Mouse (Mus musculus) CH12.LX (cell line): ENCODE data around the gene Emd. TPM values are rescaled to one million over a fixed set of nuclear protein-coding genes. Genes with fewer than 3 reads are reported as not detected.

Source experiments
- DNase-seq: peaks from one replicate; pipeline ENCODE4 v3.0.0-alpha.2; 2013; ENCODE audit errors: extremely low read depth
- H3K27ac ChIP-seq: 2 replicates; pipeline ENCODE4 v1.5.1; 2012; ENCODE audit warnings: low read depth, mild to moderate bottlenecking, control low read depth, moderate library complexity; ENCODE audit not compliant: insufficient read depth
- H3K27me3 ChIP-seq: replicated peaks from 2 replicates; pipeline ENCODE3; 2012; ENCODE audit warnings: inconsistent platforms
- H3K36me3 ChIP-seq, 2 experiments: replicated peaks in 1 of 2; 2 replicates each; pipeline versions ENCODE3 to v1.6.1; 2012; ENCODE audit warnings: inconsistent platforms in 1 of 2, low read length in 1 of 2, mild to moderate bottlenecking in 1 of 2, mixed read lengths in 1 of 2, moderate library complexity in 1 of 2; ENCODE audit not compliant: control insufficient read depth in 1 of 2, insufficient read depth in 1 of 2
- H3K4me1 ChIP-seq, 2 experiments: 2 replicates each; pipeline ENCODE4 v1.6.1; 2012; ENCODE audit warnings: inconsistent platforms in 1 of 2, moderate library complexity in 1 of 2; ENCODE audit not compliant: insufficient read depth in 2 of 2, control insufficient read depth in 1 of 2
- H3K4me2 ChIP-seq: 2 replicates; pipeline ENCODE4 v1.6.1; 2012; ENCODE audit warnings: low read depth, mild to moderate bottlenecking, control low read depth; ENCODE audit not compliant: poor library complexity, insufficient read depth, severe bottlenecking
- H3K4me3 ChIP-seq, 3 experiments: fragments of 150-350 bp in 1 of 3; sonication (generic) in 1 of 3; replicated peaks in 1 of 3; 2 replicates each; pipeline versions ENCODE3 to v1.5.1; 2011 to 2012; ENCODE audit warnings: low read depth in 2 of 3, low read length in 2 of 3, mild to moderate bottlenecking in 2 of 3, moderate library complexity in 2 of 3, control low read depth in 1 of 3, improper control_type of control experiment in 1 of 3, inconsistent platforms in 1 of 3, mixed read lengths in 1 of 3; ENCODE audit not compliant: poor library complexity in 1 of 3
- H3K79me2 ChIP-seq: replicated peaks from 2 replicates; pipeline ENCODE4 v1.6.1; 2012; ENCODE audit warnings: mild to moderate bottlenecking, moderate library complexity; ENCODE audit not compliant: control insufficient read depth, poor library complexity, insufficient read depth, severe bottlenecking; ENCODE audit errors: extremely low read depth
- H3K9ac ChIP-seq: 2 replicates; pipeline ENCODE4 v1.6.1; 2012; ENCODE audit warnings: low read depth, mild to moderate bottlenecking, control low read depth, moderate library complexity; ENCODE audit not compliant: insufficient read depth
- H3K9me3 ChIP-seq: replicated peaks from 2 replicates; pipeline ENCODE3; 2012; ENCODE audit warnings: low read length, inconsistent platforms, mixed read lengths
- BHLHE40 ChIP-seq: IDR thresholded peaks from 2 replicates; pipeline ENCODE4 v1.6.1; 2011; ENCODE audit warnings: mild to moderate bottlenecking, low read depth, low read length, improper control_type of control experiment
- CHD1 ChIP-seq: IDR thresholded peaks from 2 replicates; pipeline ENCODE4 v1.6.1; 2012; ENCODE audit warnings: low read depth, low read length, improper control_type of control experiment, inconsistent platforms
- CHD2 ChIP-seq: IDR thresholded peaks from 2 replicates; pipeline ENCODE4 v1.6.1; 2011; ENCODE audit warnings: low read length, improper control_type of control experiment
- E2F4 ChIP-seq: IDR thresholded peaks from 2 replicates; pipeline ENCODE4 v1.6.1; 2011; ENCODE audit warnings: low read depth, low read length, improper control_type of control experiment; ENCODE audit not compliant: insufficient replicate concordance
- ELF1 ChIP-seq: IDR thresholded peaks from 2 replicates; pipeline ENCODE4 v1.6.1; 2014; ENCODE audit warnings: low read depth, mild to moderate bottlenecking, inconsistent platforms, low read length, improper control_type of control experiment
- ETS1 ChIP-seq: conservative IDR thresholded peaks from 2 replicates; pipeline ENCODE4 v1.6.1; 2012; ENCODE audit warnings: low read depth, mild to moderate bottlenecking, inconsistent platforms, low read length, improper control_type of control experiment, moderate library complexity
- GABPA ChIP-seq: IDR thresholded peaks from 2 replicates; pipeline ENCODE4 v1.6.1; 2012; ENCODE audit warnings: low read depth, low read length, improper control_type of control experiment, inconsistent platforms; ENCODE audit not compliant: insufficient replicate concordance
- HCFC1 ChIP-seq: IDR thresholded peaks from 2 replicates; pipeline ENCODE4 v1.6.1; 2012; ENCODE audit warnings: low read depth, mild to moderate bottlenecking, inconsistent platforms, low read length, improper control_type of control experiment
- IRF4 ChIP-seq: IDR thresholded peaks from 2 replicates; pipeline ENCODE4 v1.6.1; 2014; ENCODE audit warnings: low read depth, mild to moderate bottlenecking, inconsistent platforms, low read length, improper control_type of control experiment
- JUN ChIP-seq: IDR thresholded peaks from 2 replicates; pipeline ENCODE4 v1.6.1; 2011; ENCODE audit warnings: low read depth, mild to moderate bottlenecking, low read length, improper control_type of control experiment, moderate library complexity; ENCODE audit not compliant: insufficient read depth
- JUND ChIP-seq: conservative IDR thresholded peaks from 2 replicates; pipeline ENCODE4 v1.6.1; 2011; ENCODE audit warnings: low read depth, low read length, improper control_type of control experiment
- KAT2A ChIP-seq: IDR thresholded peaks from 2 replicates; pipeline ENCODE4 v1.6.1; 2012; ENCODE audit warnings: low read length, improper control_type of control experiment, inconsistent platforms; ENCODE audit not compliant: insufficient replicate concordance
- MAFK ChIP-seq: IDR thresholded peaks from 2 replicates; pipeline ENCODE4 v1.6.1; 2011; ENCODE audit warnings: low read length, improper control_type of control experiment; ENCODE audit not compliant: insufficient replicate concordance
- MAX ChIP-seq: IDR thresholded peaks from 2 replicates; pipeline ENCODE4 v1.6.1; 2011; ENCODE audit warnings: low read length, improper control_type of control experiment
- MEF2A ChIP-seq: IDR thresholded peaks from 2 replicates; pipeline ENCODE4 v1.6.1; 2014; ENCODE audit warnings: low read depth, mild to moderate bottlenecking, inconsistent platforms, low read length, improper control_type of control experiment, borderline replicate concordance
- MXI1 ChIP-seq: IDR thresholded peaks from 2 replicates; pipeline ENCODE4 v1.6.1; 2011; ENCODE audit warnings: mild to moderate bottlenecking, low read depth, low read length, improper control_type of control experiment
- MYC ChIP-seq: IDR thresholded peaks from 2 replicates; pipeline ENCODE4 v1.6.1; 2011; ENCODE audit warnings: low read depth, mild to moderate bottlenecking, improper control_type of control experiment, low read length
- NELFE ChIP-seq: IDR thresholded peaks from 2 replicates; pipeline ENCODE4 v1.6.1; 2011; ENCODE audit warnings: low read depth, low read length, improper control_type of control experiment
- NRF1 ChIP-seq: IDR thresholded peaks from 2 replicates; pipeline ENCODE4 v1.6.1; 2014; ENCODE audit warnings: low read depth, mild to moderate bottlenecking, inconsistent platforms, low read length, improper control_type of control experiment, moderate library complexity
- PAX5 ChIP-seq: IDR thresholded peaks from 2 replicates; pipeline ENCODE4 v1.6.1; 2012; ENCODE audit warnings: low read length, inconsistent platforms, mixed read lengths
- POLR2A ChIP-seq: IDR thresholded peaks from 2 replicates; pipeline ENCODE4 v1.6.1; 2011; ENCODE audit warnings: low read depth, mild to moderate bottlenecking, improper control_type of control experiment, low read length
- POLR2AphosphoS2 ChIP-seq: IDR thresholded peaks from 2 replicates; pipeline ENCODE4 v1.6.1; 2011; ENCODE audit warnings: low read depth, low read length, improper control_type of control experiment
- RAD21 ChIP-seq: IDR thresholded peaks from 2 replicates; pipeline ENCODE4 v1.6.1; 2011; ENCODE audit warnings: low read depth, mild to moderate bottlenecking, low read length, improper control_type of control experiment, moderate library complexity
- SIN3A ChIP-seq: IDR thresholded peaks from 2 replicates; pipeline ENCODE4 v1.6.1; 2012; ENCODE audit warnings: low read length, improper control_type of control experiment, inconsistent platforms
- SMC3 ChIP-seq: IDR thresholded peaks from 2 replicates; pipeline ENCODE4 v1.6.1; 2011; ENCODE audit warnings: low read depth, low read length, improper control_type of control experiment
- TBP ChIP-seq: conservative IDR thresholded peaks from 2 replicates; pipeline ENCODE4 v1.6.1; 2011; ENCODE audit warnings: low read depth, low read length, improper control_type of control experiment
- TCF12 ChIP-seq: IDR thresholded peaks from 2 replicates; pipeline ENCODE4 v1.6.1; 2014; ENCODE audit warnings: low read depth, mild to moderate bottlenecking, inconsistent platforms, low read length, improper control_type of control experiment
- USF1 ChIP-seq: IDR thresholded peaks from 2 replicates; pipeline ENCODE4 v1.6.1; 2014; ENCODE audit warnings: low read depth, mild to moderate bottlenecking, inconsistent platforms, low read length, improper control_type of control experiment
- USF2 ChIP-seq: conservative IDR thresholded peaks from 2 replicates; pipeline ENCODE4 v1.6.1; 2011; ENCODE audit warnings: low read depth, low read length, improper control_type of control experiment
- ZC3H11A ChIP-seq: IDR thresholded peaks from 2 replicates; pipeline ENCODE4 v1.6.1; 2012; ENCODE audit warnings: low read depth, mild to moderate bottlenecking, inconsistent platforms, low read length, improper control_type of control experiment
- ZKSCAN1 ChIP-seq: IDR thresholded peaks from 2 replicates; pipeline ENCODE4 v1.6.1; 2012; ENCODE audit warnings: low read depth, inconsistent platforms, low read length, improper control_type of control experiment, borderline replicate concordance
- ZMIZ1 ChIP-seq: IDR thresholded peaks from 2 replicates; pipeline ENCODE4 v1.6.1; 2012; ENCODE audit warnings: low read depth, mild to moderate bottlenecking, inconsistent platforms, low read length, improper control_type of control experiment
- ZNF384 ChIP-seq: IDR thresholded peaks from 2 replicates; pipeline ENCODE4 v1.6.1; 2012; ENCODE audit warnings: low read depth, low read length, improper control_type of control experiment, inconsistent platforms
- dilution Hi-C: fragments of 300-500 bp; cut with MboI; formaldehyde crosslinking; loops from 2 replicates; pipeline ENCODE4 v1.14.3; 2020; ENCODE audit warnings: low sequenced_read_pairs; ENCODE audit not compliant: extremely low pct_unique_long_range_greater_than_20kb, extremely low pct_ligation_motif_present
- in situ Hi-C: fragments of 300-500 bp; cut with MboI; formaldehyde crosslinking; loops from 3 replicates; pipeline ENCODE4 v1.14.3; 2019; ENCODE audit warnings: low sequenced_read_pairs, low pct_ligation_motif_present, low pct_unique_long_range_greater_than_20kb, mixed read lengths
- polyA plus RNA-seq: library from polyadenylated mRNA; unstranded; fragments of >175 nt; gene quantifications from 2 replicates; pipeline ENCODE4 v1.2.1, GENCODE M21; 2012; ENCODE audit warnings: low read depth; ENCODE audit not compliant: insufficient read length
- total RNA-seq, 2 experiments: library from RNA; depleted of rRNA; stranded (reverse); fragments of 300-350 nt in 1 of 2; fragments of >200 nt in 1 of 2; gene quantifications; 2 replicates each; pipeline ENCODE4 v1.2.3; 2012 to 2014

Gene Emd
- total and polyA plus RNA-seq, 3 experiments, result 65.4 to 132 (median 99.4) TPM

DNA sequence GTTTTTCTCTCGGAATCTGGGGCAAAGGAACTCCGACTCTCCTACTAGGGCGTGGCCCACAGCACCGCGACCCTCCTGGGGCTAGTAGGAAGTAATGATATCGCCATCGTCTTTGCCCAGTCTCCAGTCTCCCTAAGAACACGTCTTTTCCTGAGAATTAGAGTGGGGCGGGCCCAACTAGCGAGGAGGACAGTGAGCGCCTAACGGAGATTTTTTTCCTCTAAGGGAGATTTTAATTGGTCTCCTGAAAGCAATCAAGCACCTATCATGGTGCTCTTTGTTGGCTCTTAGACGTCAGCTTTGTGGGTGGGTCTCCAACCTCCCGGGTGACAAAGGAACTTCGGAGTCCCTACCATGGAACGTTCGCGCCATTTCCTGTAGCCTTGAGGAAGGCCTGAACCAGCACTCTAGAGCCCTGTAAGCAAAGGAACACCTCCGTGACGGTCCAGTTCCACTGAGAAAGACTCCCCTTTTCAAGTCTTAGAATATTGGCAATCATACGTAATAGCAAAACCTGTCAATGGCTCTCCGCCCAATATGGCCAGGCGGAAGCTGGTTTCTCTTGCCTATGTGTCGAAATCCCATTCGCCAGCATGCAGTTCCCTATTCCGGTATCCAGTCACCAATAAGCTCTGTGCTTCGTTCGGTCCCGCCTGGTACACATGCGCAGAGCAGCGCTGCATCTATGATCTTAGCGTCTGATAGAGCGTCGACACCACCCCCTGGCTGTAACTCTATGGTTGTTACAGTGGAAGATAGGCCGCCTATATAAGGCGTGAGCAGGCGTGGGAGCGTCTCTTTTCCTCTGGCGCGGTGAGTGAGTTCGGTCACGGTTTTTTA, 15.8 kb downstream of the Emd start, which contains the start of gene Rpl10:
Gene Rpl10, plus strand, starts transcription at position 751 of the 840 bp plus-strand sequence.
- dilution Hi-C loops, result no loop called here
- no peaks in the 10 kb centered on the region for H3K27me3 ChIP-seq
- DNase-seq, result peak; percentile 96
- in situ Hi-C loops, result no loop called here
- H3K4me2 ChIP-seq, result peak within 1 kb of the TSS; percentile 47
- H3K9ac ChIP-seq, result peak within 1 kb of the TSS; percentile 98
- TF ChIP-seq RAD21, result no peak
- no peak for TF ChIP-seq SMC3
- TF ChIP-seq ELF1, result peak; percentile 93
- peak; percentile 86 for TF ChIP-seq HCFC1
- peak; percentile 98 for TF ChIP-seq NELFE
- no peak for TF ChIP-seq MAFK
- peak; percentile 80 for TF ChIP-seq KAT2A
- no peak for TF ChIP-seq ZC3H11A
- TF ChIP-seq SIN3A, result peak; percentile 35
- no peak for TF ChIP-seq MEF2A
- TF ChIP-seq ZNF384, result peak; percentile 93
- TF ChIP-seq POLR2A, result peak; percentile 94
- TF ChIP-seq ZMIZ1, result peak; percentile 95
- peak; percentile 28; the same call in 1 of the 2 replicates for TF ChIP-seq GABPA
- no peak for TF ChIP-seq MXI1
- TF ChIP-seq BHLHE40, result 0 out of 2 replicates have a peak, but pooled peaks have one; percentile 6
- TF ChIP-seq ZKSCAN1, result no peak
- peak; percentile 66 for TF ChIP-seq MAX
- TF ChIP-seq USF1, result no peak
- peak; percentile 70 for TF ChIP-seq MYC
- no peak for TF ChIP-seq JUND
- TF ChIP-seq TCF12, result peak; percentile 97
- TF ChIP-seq TBP, result peak; percentile 98
- TF ChIP-seq IRF4, result no peak
- TF ChIP-seq PAX5, result no peak
- TF ChIP-seq E2F4, result 0 out of 2 replicates have a peak, but pooled peaks have one; percentile 41
- TF ChIP-seq NRF1, result peak; percentile 95
- no peak; the same call in 1 of the 2 replicates for TF ChIP-seq ETS1
- no peak for TF ChIP-seq CHD2
- TF ChIP-seq CHD1, result no peak
- no peak for TF ChIP-seq USF2
- TF ChIP-seq POLR2AphosphoS2, result peak; percentile 67
- TF ChIP-seq JUN, result no peak
- H3K79me2 ChIP-seq, result peaks cover 16% of the 10 kb centered on the region
- H3K36me3 ChIP-seq, result peaks cover 14 to 19% of the 10 kb centered on the region in 2 experiments
- no peaks in the 10 kb centered on the region for H3K9me3 ChIP-seq
- peaks cover 0 to 14% of the 10 kb centered on the region in 2 experiments; a peak in 2 of 4 replicates for H3K4me1 ChIP-seq
- peak within 1 kb of the TSS; percentile 66 to 91 (median 88) for H3K4me3 ChIP-seq
- peak within 1 kb of the TSS; percentile 93 for H3K27ac ChIP-seq
